Mouse (Mus musculus): ENCODE data around the gene Hoxd9. TPM values are rescaled to one million over a fixed set of nuclear protein-coding genes. Genes with fewer than 3 reads are reported as not detected.

Hoxd9 gene
- not detected in 2 replicates for polyA plus RNA-seq (2012; ENCODE audit: insufficient read depth, low replicate concordance)

DNA sequence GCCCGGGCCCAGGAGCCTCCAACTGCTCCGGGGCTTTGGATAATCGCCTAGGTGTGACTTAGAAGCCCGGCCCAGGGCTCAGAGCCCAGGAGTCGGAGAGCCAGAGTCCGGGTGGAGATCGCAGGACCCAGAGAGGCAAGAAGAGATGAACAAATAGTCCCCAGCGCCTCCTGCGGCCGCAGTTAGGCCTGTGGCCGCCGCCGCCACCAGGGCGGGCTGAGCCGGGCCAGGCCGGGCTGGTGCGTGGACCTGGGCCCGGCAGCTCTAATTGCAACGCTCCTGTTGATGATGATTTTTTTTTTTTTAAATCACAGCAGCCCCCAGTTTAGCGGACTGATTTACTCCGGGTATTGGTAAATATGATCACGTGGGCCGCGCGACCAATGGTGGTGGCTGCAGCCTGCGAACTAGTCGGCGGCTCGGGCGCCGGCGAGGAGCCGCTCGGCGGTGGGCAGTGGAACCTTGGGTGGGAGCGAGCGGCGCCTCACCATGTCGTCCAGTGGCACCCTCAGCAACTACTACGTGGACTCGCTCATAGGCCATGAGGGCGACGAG lies at the start of gene Hoxd9:
TSS of gene Hoxd9 (plus strand) at position 161 of the 555 bp plus-strand sequence.
- Histone ChIP-seq H3K4me1 (peaks cover 16% of the 10 kb centered on the region), H3K9me3 (no peaks in the 10 kb centered on the region), H3K4me3 (replicated peaks) (peak within 1 kb of the TSS; percentile 79), H3K27me3 (replicated peaks) (peaks cover 96% of the 10 kb centered on the region), H3K36me3 (replicated peaks; ENCODE audit: low read length) (no peaks in the 10 kb centered on the region)
- TF ChIP-seq GATA1 (IDR thresholded peaks at IDR 0.05; ENCODE audit: borderline replicate concordance, low read length) (no peak), FLI1 (IDR thresholded peaks at IDR 0.05; ENCODE audit: low read length) (no peak)

DNA sequence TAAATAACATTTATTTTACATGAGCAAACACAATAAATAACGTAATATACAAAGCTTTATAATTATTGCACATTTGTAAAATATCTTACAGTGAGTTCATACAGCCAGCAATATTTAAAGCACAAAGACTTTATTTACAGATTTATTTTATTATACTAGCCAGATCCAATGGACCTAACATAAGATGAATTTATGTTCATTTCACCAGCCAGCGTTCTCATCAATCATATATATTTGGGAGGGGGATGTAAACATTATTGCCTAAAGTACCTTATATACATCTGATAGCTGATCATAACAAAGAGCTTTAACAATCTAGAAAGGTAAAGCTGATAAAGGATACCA lies 44.6 kb upstream of the Hoxd9 start:
- Histone ChIP-seq H3K27me3 (replicated peaks) (peaks cover 95% of the 10 kb centered on the region), H3K4me1 (peaks cover 41% of the 10 kb centered on the region), H3K9me3 (peaks cover 3% of the 10 kb centered on the region), H3K36me3 (replicated peaks; ENCODE audit: low read length) (no peaks in the 10 kb centered on the region), H3K4me3 (replicated peaks) (no peak overlapping the region)
- no peak for TF ChIP-seq FLI1 (IDR thresholded peaks at IDR 0.05; ENCODE audit: low read length)
- no peak for TF ChIP-seq GATA1 (IDR thresholded peaks at IDR 0.05; ENCODE audit: borderline replicate concordance, low read length)

DNA sequence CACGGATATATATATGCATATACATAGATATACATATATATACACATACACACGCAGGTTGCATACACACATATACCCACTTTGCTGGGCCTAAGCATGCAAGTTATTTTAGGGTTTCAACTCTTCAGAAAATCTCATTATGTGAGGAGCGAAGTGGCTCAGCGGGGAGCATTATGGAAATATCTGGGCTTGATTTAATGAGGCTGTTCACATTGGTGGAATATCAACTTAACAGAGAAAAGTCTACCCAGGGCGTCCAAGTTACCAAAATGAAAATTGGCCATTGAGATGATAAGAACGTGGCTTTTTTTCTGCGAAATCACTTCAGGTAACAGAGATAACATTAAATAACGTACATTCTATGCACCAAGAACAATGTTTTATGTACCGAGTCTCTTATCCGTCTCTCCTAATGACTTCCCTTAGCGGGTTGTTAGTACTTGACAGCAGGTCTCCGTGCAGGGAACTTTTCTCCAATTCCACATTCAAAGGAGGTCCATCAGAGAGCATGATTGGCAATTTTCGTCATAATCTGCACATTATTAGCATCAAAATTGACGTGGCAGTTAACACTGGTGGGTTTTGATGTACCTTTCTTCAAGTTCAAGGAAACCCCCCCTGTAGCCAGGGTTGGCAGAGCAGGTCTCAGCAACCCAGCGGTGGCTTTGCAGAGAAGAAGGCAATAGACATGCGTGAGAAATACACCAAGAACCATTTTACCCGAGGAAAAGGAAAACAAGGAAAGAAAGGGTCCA lies 43.6 kb upstream of the Hoxd9 start:
- peaks cover 95% of the 10 kb centered on the region for H3K27me3 ChIP-seq (replicated peaks)
- no peak for TF ChIP-seq FLI1 (IDR thresholded peaks at IDR 0.05; ENCODE audit: low read length)
- no peak for TF ChIP-seq GATA1 (IDR thresholded peaks at IDR 0.05; ENCODE audit: borderline replicate concordance, low read length)
- H3K36me3 ChIP-seq (replicated peaks; ENCODE audit: low read length) = no peaks in the 10 kb centered on the region
- H3K4me1 ChIP-seq = peaks cover 44% of the 10 kb centered on the region
- H3K9me3 ChIP-seq = peaks cover 6% of the 10 kb centered on the region; the same call in 1 of the 2 replicates
- no peak overlapping the region for H3K4me3 ChIP-seq (replicated peaks)

DNA sequence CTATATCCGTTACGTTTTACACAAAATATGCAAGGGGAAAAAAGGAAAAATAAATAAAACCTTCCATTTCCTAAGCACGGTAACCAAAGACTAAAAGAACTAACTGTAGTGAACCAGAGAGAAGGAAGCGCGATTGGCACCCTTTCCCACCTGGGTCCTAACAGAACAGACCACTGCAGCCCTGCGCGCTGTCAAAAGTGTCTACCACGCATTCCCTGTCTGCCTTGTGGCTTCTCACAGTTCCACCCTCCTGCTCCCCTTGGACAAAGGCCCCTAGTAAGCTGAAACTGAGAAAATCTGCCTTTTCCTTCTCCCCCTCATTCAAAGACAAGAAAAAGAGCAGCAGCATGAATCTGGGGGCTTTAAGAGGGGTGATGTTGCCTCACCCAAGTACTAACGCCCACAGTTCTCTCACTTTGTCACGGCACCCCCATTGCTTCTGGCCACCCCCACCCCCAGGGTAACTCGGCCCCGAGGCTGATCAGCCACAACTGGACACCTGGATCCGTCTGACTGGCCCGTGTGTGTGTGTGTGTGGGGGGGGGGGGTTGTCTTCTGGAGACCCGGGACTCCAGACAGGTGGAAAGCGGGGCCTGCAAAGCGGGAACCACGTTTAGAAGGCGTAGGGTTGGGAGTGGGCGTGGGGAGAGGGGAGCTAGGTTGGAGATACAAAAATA lies 42.6 kb upstream of the Hoxd9 start:
- Histone ChIP-seq H3K9me3 (peaks cover 8% of the 10 kb centered on the region; the same call in 1 of the 2 replicates), H3K36me3 (replicated peaks; ENCODE audit: low read length) (no peaks in the 10 kb centered on the region), H3K4me1 (peaks cover 49% of the 10 kb centered on the region), H3K27me3 (replicated peaks) (peaks cover 95% of the 10 kb centered on the region), H3K4me3 (replicated peaks) (peak overlapping the region; percentile 42)
- TF ChIP-seq GATA1 (IDR thresholded peaks at IDR 0.05; ENCODE audit: borderline replicate concordance, low read length) (no peak), FLI1 (IDR thresholded peaks at IDR 0.05; ENCODE audit: low read length) (no peak)

DNA sequence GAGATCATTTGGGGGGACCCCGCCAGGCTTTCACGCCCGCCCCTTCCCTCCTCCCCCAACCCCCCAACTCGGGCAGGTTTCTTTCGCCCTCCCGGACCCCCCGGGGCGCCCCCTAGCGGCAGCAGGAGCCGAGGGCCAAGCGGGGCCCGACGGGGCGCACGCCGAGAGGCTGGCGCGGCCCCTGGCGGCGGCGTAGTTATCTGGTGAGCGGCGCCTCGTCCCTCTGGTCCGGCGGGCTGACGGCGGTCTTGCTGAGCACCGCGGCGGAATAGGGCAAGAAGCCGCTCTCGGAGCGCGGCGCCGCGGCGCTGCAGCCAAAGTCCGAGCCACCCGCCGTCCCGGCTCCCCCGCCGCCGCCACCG lies 42.1 kb upstream of the Hoxd9 start:
- TF ChIP-seq GATA1 (IDR thresholded peaks at IDR 0.05; ENCODE audit: borderline replicate concordance, low read length) (no peak), FLI1 (IDR thresholded peaks at IDR 0.05; ENCODE audit: low read length) (no peak)
- Histone ChIP-seq H3K27me3 (replicated peaks) (peaks cover 94% of the 10 kb centered on the region), H3K9me3 (peaks cover 8% of the 10 kb centered on the region; the same call in 1 of the 2 replicates), H3K4me1 (peaks cover 45% of the 10 kb centered on the region), H3K36me3 (replicated peaks; ENCODE audit: low read length) (no peaks in the 10 kb centered on the region), H3K4me3 (replicated peaks) (peak overlapping the region; percentile 88)

DNA sequence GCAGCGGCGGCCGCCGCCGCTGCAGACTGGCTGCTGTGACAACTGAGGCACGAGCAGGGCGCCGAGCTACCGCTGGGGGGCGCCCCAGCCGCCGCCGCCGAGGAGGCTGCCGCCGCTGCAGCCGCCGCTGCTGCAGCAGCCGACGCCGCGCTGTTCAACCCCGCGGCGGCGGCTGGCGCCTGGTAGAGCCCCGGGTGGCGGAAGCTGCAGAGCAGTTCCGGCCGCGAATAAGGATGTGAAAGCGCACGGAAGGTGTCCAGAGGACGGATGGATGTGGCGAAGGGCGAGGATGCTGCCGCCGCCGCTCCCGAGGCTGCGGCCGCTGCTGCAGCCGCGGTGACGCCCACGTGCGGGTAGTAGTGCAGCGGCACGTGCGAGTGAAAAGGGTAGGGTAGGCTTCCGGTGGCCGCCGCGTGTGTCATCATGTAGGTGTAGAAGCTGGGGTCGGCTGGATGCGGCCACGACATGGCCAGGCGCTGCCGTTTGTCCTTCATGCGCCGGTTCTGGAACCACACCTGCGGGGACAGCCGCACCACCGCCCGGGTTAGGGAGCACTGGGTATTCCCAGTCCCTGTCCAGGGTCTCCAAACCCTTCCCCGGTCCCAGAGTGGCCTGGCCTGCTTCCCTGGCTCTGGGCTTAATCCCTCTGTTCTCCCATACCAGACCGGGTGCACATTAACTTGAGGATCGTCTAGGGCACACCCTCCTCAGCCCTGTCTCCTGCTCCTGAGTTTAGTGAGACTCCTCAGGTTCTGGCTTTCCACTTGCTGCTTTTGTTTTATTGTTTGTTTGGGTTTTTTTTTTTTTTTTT lies 41.5 kb upstream of the Hoxd9 start:
- Histone ChIP-seq H3K4me1 (peaks cover 50% of the 10 kb centered on the region), H3K27me3 (replicated peaks) (peaks cover 94% of the 10 kb centered on the region), H3K4me3 (replicated peaks) (peak overlapping the region; percentile 88), H3K9me3 (peaks cover 8% of the 10 kb centered on the region; the same call in 1 of the 2 replicates), H3K36me3 (replicated peaks; ENCODE audit: low read length) (no peaks in the 10 kb centered on the region)
- TF ChIP-seq FLI1 (IDR thresholded peaks at IDR 0.05; ENCODE audit: low read length) (no peak), GATA1 (IDR thresholded peaks at IDR 0.05; ENCODE audit: borderline replicate concordance, low read length) (no peak)

DNA sequence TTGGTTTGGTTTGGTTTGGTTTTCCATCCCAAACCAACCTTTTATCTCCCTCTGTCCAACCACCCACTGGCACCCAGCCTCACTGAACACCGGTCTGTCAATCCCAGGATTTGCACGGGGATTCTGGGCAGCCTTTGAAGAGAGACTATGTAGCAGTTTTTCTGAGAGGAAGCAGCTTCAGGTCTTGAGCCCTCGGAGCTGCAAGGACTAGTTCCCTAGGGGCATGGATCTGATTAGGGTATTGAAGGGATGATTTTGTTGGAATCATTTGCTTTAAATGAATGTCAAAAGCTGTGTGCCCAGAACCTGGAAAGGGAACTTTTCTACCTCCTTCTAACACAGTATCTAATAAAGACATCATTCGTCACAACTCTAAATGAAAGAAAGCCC lies 40.9 kb upstream of the Hoxd9 start:
- Histone ChIP-seq H3K36me3 (replicated peaks; ENCODE audit: low read length) (no peaks in the 10 kb centered on the region), H3K9me3 (peaks cover 8% of the 10 kb centered on the region; the same call in 1 of the 2 replicates), H3K4me1 (peaks cover 55% of the 10 kb centered on the region), H3K4me3 (replicated peaks) (no peak overlapping the region), H3K27me3 (replicated peaks) (peaks cover 96% of the 10 kb centered on the region)
- TF ChIP-seq FLI1 (IDR thresholded peaks at IDR 0.05; ENCODE audit: low read length) (no peak), GATA1 (IDR thresholded peaks at IDR 0.05; ENCODE audit: borderline replicate concordance, low read length) (no peak)

DNA sequence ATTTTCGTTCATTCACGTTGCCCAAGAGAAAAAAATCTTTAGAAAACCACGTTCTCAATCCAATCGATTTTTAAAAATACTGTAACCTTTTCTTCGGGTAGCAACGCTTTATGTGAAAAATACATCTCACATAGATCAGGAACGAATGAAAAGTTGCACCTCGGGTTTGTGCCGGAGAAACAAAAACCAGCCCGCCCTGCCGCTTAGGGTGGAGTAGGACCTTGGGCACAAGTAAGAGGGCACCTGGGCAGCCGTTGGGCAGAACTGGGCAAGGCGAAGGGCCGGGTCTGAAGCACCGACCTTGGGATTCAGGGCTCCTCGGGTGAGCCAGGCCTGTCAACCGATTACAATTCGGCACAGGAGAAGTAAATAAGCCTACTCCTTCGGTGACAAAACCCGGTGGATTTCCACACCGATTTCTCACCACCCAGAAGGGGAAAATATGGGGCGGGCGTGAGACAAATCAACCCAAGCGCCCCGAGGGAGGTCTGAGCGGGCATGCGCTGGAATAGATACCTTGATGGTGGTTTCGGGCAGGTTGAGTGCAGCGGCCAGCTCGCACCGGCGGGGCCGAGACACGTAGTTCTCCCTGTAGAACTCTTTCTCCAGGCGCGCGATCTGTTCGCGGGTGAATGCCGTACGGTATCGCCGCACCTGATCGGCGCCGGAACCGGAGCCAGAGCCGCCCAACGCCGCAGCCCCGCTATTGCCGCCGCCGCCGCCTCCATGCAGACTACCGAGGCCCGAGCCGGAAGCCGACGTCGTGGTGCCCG lies 40.1 kb upstream of the Hoxd9 start:
- peaks cover 58% of the 10 kb centered on the region for H3K4me1 ChIP-seq
- peak overlapping the region; percentile 86 for H3K4me3 ChIP-seq (replicated peaks)
- no peak for TF ChIP-seq FLI1 (IDR thresholded peaks at IDR 0.05; ENCODE audit: low read length)
- peaks cover 8% of the 10 kb centered on the region; the same call in 1 of the 2 replicates for H3K9me3 ChIP-seq
- no peaks in the 10 kb centered on the region for H3K36me3 ChIP-seq (replicated peaks; ENCODE audit: low read length)
- H3K27me3 ChIP-seq (replicated peaks) = peaks cover 96% of the 10 kb centered on the region

Measured in megakaryocyte, embryonic 14.5 days (primary cell).